Mouse (Mus musculus) lung, postnatal 0 days (tissue): ENCODE data around the gene Glt8d1. TPM values are rescaled to one million over a fixed set of nuclear protein-coding genes. Genes with fewer than 3 reads are reported as not detected.
A peak's percentile ranks its signal among the peaks of the same experiment; 100 is the strongest.

Experiments
- ATAC-seq: fragments of 200-750 bp; cut with Nextera tagmentation; 2 replicates; pipeline ENCODE4 v1.8.0; 2017; ENCODE audit warnings: moderate library complexity
- DNase-seq: peaks from one replicate; pipeline ENCODE4 v3.0.0-alpha.2; 2016; ENCODE audit warnings: low spot score
- H3K27ac ChIP-seq: fragments of 300-500 bp; sonication (generic); 2 replicates; pipeline ENCODE4 v1.5.1; 2014; ENCODE audit warnings: antibody characterized with exemption, mild to moderate bottlenecking, low read length, mixed read lengths
- H3K27me3 ChIP-seq: fragments of 300-500 bp; sonication (generic); replicated peaks from 2 replicates; pipeline ENCODE4 v1.6.1; 2014; ENCODE audit warnings: low read length, mixed read lengths; ENCODE audit not compliant: insufficient read depth
- H3K36me3 ChIP-seq: fragments of 300-500 bp; sonication (generic); 2 replicates; pipeline ENCODE4 v1.6.1; 2014; ENCODE audit warnings: low read length, mixed read lengths; ENCODE audit not compliant: insufficient read depth
- H3K4me1 ChIP-seq: fragments of 300-500 bp; sonication (generic); 2 replicates; pipeline ENCODE4 v1.6.1; 2014; ENCODE audit warnings: antibody characterized with exemption, low read depth, low read length, mixed read lengths; ENCODE audit not compliant: insufficient read depth
- H3K4me2 ChIP-seq: fragments of 300-500 bp; sonication (generic); replicated peaks from 2 replicates; pipeline ENCODE4 v1.6.1; 2014; ENCODE audit warnings: low read depth, mild to moderate bottlenecking, low read length, moderate library complexity, mixed read lengths
- H3K4me3 ChIP-seq: fragments of 300-500 bp; sonication (generic); 2 replicates; pipeline ENCODE4 v1.5.1; 2014; ENCODE audit warnings: low read depth, low read length
- H3K9ac ChIP-seq: fragments of 300-500 bp; sonication (generic); replicated peaks from 2 replicates; pipeline ENCODE4 v1.6.1; 2014; ENCODE audit warnings: low read depth, mild to moderate bottlenecking
- H3K9me3 ChIP-seq: fragments of 300-500 bp; sonication (generic); 2 replicates; pipeline ENCODE4 v1.6.1; 2016; ENCODE audit warnings: low read length, mixed read lengths
- CTCF ChIP-seq: IDR thresholded peaks from 2 replicates; pipeline ENCODE4 v1.5.1; 2016; ENCODE audit warnings: antibody characterized with exemption, mild to moderate bottlenecking
- EP300 ChIP-seq: IDR thresholded peaks from 2 replicates; pipeline ENCODE4 v1.6.1; 2016; ENCODE audit warnings: antibody characterized with exemption, mild to moderate bottlenecking, control low read depth
- WGBS: fragments of 180-500 bp; shearing (Covaris S2); extraction: QIAGEN DNeasy Blood & Tissue Kit; methylation state at CpG from one replicate; pipeline ENCODE4 v1.1.7; 2014; 5-methylcytosine and 5-hydroxymethylcytosine counted together
- polyA plus RNA-seq: library from polyadenylated mRNA; unstranded; fragments of >200 nt; fragmentation: Nextera tagmentation; extraction: Ambion mirVana; gene quantifications from 2 replicates; pipeline ENCODE4 v1.2.1, GENCODE M21; 2015

Gene Glt8d1
- 42.4 and 48.9 TPM in 2 replicates for polyA plus RNA-seq

DNA sequence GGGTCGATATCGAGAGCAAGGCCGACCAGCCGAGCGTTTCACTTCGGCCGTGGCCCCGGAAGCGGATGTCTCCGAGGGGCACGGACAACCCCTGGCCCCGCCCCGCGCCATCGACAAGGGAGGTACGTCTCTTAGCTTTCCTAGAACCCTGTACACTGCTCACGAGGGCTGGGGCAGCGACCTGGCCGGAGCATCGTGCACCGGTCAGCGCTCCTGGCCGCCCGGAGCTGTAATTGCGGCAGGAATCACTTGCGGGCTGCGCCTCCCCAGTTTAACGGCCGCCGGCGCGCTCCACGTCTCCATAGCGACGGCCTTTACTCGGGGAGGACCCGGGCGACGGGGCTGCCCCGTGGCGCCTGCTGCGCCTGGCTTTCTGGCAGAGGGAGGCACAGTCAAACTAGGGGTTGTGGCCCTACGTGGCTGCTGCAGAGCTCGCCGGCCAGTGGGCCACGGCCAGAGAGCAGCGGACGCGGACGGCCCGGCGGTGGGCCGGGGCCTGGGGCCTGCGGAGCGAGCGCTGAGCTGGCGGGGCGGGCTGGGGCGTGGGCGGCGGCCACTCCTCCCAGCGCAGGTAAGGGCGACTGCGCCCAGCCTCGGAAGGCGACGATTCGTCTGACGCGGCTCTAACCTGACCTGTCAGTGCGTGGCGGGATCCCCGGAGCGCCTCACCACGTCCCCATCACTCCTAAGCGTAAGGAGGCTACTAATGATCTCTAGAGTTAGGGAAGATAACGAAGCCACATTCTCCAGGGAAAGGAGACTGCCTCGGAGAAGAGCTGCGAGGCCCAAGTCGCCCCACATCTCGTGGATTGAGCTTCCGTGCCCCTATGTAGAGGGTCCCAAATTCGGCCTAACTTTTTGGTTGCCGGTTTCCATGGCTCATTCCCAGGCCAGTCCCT is at the start of gene Glt8d1, which contains the start of gene Spcs1:
TSS of gene Glt8d1 (plus strand) at position 94 of the 899 bp plus-strand sequence.
TSS of gene Spcs1 (minus strand) at position 366 of the 899 bp plus-strand sequence.
- H3K4me1 ChIP-seq = peaks cover 6% of the 10 kb centered on the region; the same call in 1 of the 2 replicates
- peak within 1 kb of the TSS; percentile 95 for H3K27ac ChIP-seq
- H3K27me3 ChIP-seq = no peaks in the 10 kb centered on the region
- TF ChIP-seq EP300 (no peak), CTCF (no peak)
- H3K9me3 ChIP-seq = no peaks in the 10 kb centered on the region
- H3K36me3 ChIP-seq = no peaks in the 10 kb centered on the region
- H3K4me2 ChIP-seq = peak within 1 kb of the TSS; percentile 67
- under 1% methylated on average over 74 of the region's 84 CpGs for WGBS
- H3K9ac ChIP-seq = peak within 1 kb of the TSS; percentile 89
- peak within 1 kb of the TSS; percentile 98 for H3K4me3 ChIP-seq
- ATAC-seq = peak; percentile 92
- peak; percentile 90 for DNase-seq

DNA sequence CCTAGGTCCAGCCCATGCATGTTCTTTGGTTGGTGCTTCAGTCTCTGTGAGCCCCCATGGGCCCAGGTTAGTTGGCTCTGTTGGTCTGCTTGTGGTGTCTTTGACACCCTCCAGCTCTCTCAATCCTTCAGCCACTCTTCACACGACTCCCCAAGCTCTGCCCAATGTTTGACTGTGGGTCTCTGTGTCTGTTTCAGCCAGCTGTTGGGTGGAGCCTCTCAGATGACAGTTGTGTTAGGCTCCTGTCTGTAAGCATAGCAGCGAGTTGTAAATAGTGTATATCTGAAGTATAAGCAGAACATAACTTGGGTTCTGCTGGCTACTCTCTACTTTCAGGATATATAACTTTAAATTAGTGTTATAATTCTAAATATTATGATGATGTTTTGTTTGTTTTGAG is 42.7 kb upstream of the Glt8d1 start:
- H3K4me3 ChIP-seq = no peak overlapping the region
- H3K9me3 ChIP-seq = no peaks in the 10 kb centered on the region
- no peaks in the 10 kb centered on the region for H3K36me3 ChIP-seq
- no peaks in the 10 kb centered on the region for H3K27me3 ChIP-seq
- no peak for TF ChIP-seq CTCF
- no peak for TF ChIP-seq EP300
- DNase-seq (no peak), ATAC-seq (no peak)
- no peaks in the 10 kb centered on the region for H3K4me1 ChIP-seq
- H3K27ac ChIP-seq = no peak overlapping the region
- no peak overlapping the region for H3K9ac ChIP-seq
- 73% methylated on average over 2 of the region's 2 CpGs for WGBS
- no peak overlapping the region for H3K4me2 ChIP-seq

DNA sequence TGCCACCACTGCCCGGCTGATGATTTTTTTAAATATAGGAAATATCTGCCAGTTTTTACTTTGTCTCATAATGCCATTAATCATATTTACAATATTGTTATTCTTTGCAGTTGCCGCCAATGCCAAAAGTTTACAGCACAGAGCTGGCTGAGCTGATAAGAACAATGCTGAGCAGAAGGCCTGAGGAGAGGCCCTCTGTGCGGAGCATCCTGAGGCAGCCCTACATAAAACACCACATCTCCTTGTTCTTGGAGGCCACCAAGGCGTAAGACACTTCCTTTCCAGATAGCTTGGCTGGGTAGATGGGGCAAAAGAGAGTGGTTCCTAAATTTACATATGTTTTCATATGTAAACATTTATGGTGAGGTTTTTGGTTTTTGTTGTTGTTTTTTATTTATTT is 42.2 kb upstream of the Glt8d1 start:
- Histone ChIP-seq H3K9me3 (no peaks in the 10 kb centered on the region), H3K9ac (no peak overlapping the region), H3K4me1 (no peaks in the 10 kb centered on the region), H3K36me3 (no peaks in the 10 kb centered on the region), H3K27me3 (no peaks in the 10 kb centered on the region), H3K4me2 (no peak overlapping the region), H3K27ac (no peak overlapping the region), H3K4me3 (no peak overlapping the region)
- WGBS = 80% methylated on average over 4 of the region's 4 CpGs
- ATAC-seq (no peak), DNase-seq (no peak)
- TF ChIP-seq CTCF (no peak), EP300 (no peak)

DNA sequence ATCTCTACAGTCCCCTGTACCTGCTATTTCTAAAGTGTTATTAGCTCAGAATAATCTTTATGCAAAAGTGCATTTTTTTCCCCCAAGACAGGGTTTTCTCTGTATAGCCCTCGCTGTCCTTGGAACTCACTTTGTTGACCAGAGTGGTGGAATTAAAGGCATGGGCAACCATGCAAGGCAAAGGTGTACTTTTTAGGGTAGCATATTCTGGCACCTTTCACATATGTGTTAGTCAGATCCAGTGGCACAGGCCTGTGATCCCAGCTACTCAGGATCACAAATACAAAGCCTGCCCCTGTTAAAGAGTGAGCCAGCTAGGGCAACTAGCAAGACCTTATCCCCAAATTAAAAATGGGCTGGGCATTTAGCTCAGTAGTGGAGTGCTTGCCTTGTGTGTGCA is 40.8 kb upstream of the Glt8d1 start:
- no peak overlapping the region for H3K27ac ChIP-seq
- TF ChIP-seq CTCF = no peak
- no peak for TF ChIP-seq EP300
- DNase-seq (no peak), ATAC-seq (no peak)
- H3K4me3 ChIP-seq = no peak overlapping the region
- WGBS = 92% methylated on average over 1 of the region's 1 CpGs
- no peak overlapping the region for H3K4me2 ChIP-seq
- no peak overlapping the region for H3K9ac ChIP-seq
- H3K9me3 ChIP-seq = no peaks in the 10 kb centered on the region
- H3K4me1 ChIP-seq = no peaks in the 10 kb centered on the region
- H3K27me3 ChIP-seq = no peaks in the 10 kb centered on the region
- no peaks in the 10 kb centered on the region for H3K36me3 ChIP-seq

DNA sequence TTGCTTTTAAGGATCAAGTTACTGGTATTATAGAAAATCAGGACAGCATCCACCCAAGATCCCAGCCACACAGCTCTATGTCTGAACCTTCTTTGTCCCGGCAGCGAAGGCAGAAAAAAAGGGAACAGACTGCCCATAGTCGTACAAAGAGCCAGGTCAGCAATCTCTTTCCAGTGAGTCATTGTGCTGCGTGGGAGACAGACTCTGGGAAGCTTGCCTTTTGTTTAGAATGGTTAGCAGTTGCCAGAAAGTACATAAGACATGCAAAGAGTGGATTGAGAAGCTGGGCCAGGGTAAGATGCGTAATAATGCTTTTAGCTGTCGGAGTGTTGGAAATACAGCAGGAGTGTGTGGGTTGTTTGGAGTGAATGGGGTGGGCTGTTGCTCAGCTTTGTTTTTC is 27.0 kb upstream of the Glt8d1 start:
- DNase-seq = peak; percentile 83
- Histone ChIP-seq H3K36me3 (no peaks in the 10 kb centered on the region), H3K9ac (no peak overlapping the region), H3K27ac (no peak overlapping the region), H3K4me2 (no peak overlapping the region), H3K4me3 (no peak overlapping the region), H3K27me3 (no peaks in the 10 kb centered on the region), H3K9me3 (no peaks in the 10 kb centered on the region), H3K4me1 (no peaks in the 10 kb centered on the region)
- no peak for TF ChIP-seq CTCF
- no peak for TF ChIP-seq EP300
- 73% methylated on average over 6 of the region's 6 CpGs for WGBS
- ATAC-seq = peak; percentile 76

DNA sequence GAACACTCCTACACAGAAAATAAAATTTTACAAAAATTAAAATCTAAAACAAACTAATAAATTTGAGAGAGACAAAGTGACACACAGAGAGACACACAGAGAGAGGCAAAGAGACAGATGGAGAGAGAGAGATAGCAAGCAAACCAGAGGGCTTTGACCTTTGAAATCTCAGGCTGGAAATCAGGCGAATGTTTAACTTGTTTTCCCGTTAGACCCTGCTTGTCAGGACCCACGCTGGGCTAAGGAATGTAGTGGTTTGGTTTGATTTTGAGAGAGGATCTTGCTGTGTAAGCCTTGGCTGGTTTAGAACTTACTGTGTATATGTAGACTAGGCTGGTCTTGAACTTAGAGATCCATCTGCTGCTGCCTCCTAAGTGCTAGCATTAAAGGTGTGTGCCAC is 25.0 kb upstream of the Glt8d1 start:
- ATAC-seq = no peak
- H3K27ac ChIP-seq = no peak overlapping the region
- no peaks in the 10 kb centered on the region for H3K9me3 ChIP-seq
- no peak for DNase-seq
- H3K27me3 ChIP-seq = no peaks in the 10 kb centered on the region
- H3K4me1 ChIP-seq = no peaks in the 10 kb centered on the region
- TF ChIP-seq CTCF (no peak), EP300 (no peak)
- 64% methylated on average over 3 of the region's 3 CpGs for whole genome bisulfite sequencing
- no peak overlapping the region for H3K4me3 ChIP-seq
- H3K9ac ChIP-seq = no peak overlapping the region
- no peak overlapping the region for H3K4me2 ChIP-seq
- H3K36me3 ChIP-seq = no peaks in the 10 kb centered on the region
